Mouse (Mus musculus): ENCODE data around the gene Mau2. TPM values are rescaled to one million over a fixed set of nuclear protein-coding genes. Genes with fewer than 3 reads are reported as not detected.
"Not testable (repeated sequence)": the region's sequence is repeated elsewhere in the genome, so short reads cannot be mapped to it uniquely, and the experiment has no call there.

Mau2 gene
- polyA plus RNA-seq, 1 experiment from 2014 or later, result 34.9 TPM

GRCm38 (mm10) chr8:70072441-70073069 is 30.0 kb upstream of the Mau2 start, which contains the start of gene Tm6sf2:
Tm6sf2 (plus strand) TSS chr8:70072924.
- H3K9ac ChIP-seq, result peak within 1 kb of the TSS; percentile 72
- H3K9me3 ChIP-seq, result no peaks in the 10 kb centered on the region
- no peaks in the 10 kb centered on the region for H3K27me3 ChIP-seq (replicated peaks)
- peaks cover 45% of the 10 kb centered on the region for H3K36me3 ChIP-seq
- H3K4me1 ChIP-seq, result peaks cover 25% of the 10 kb centered on the region
- ATAC-seq (ENCODE audit: extremely low read depth, insufficient number of reproducible peaks, low FRiP score, low TSS enrichment), result no peak
- H3K4me2 ChIP-seq, result peak within 1 kb of the TSS; percentile 78
- 7% methylated on average over 25 of the region's 27 CpGs for WGBS
- peak within 1 kb of the TSS; percentile 1; the same call in 1 of the 2 replicates for H3K27ac ChIP-seq (replicated peaks)
- H3K4me3 ChIP-seq, result peak within 1 kb of the TSS; percentile 46

GRCm38 (mm10) chr8:70071836-70072440 is 29.4 kb upstream of the Mau2 start:
- H3K9me3 ChIP-seq, result no peaks in the 10 kb centered on the region
- peaks cover 25% of the 10 kb centered on the region for H3K4me1 ChIP-seq
- no peaks in the 10 kb centered on the region for H3K27me3 ChIP-seq (replicated peaks)
- H3K27ac ChIP-seq (replicated peaks), result peak overlapping the region; percentile 1; the same call in 1 of the 2 replicates
- H3K9ac ChIP-seq, result 0 out of 2 replicates have a peak overlapping the region, but pooled peaks have one; percentile 72
- WGBS, result 71% methylated on average over 2 of the region's 2 CpGs
- no peak overlapping the region; the same call in 1 of the 2 replicates for H3K4me3 ChIP-seq
- H3K4me2 ChIP-seq, result peak overlapping the region; percentile 78
- peaks cover 51% of the 10 kb centered on the region for H3K36me3 ChIP-seq
- ATAC-seq (ENCODE audit: extremely low read depth, insufficient number of reproducible peaks, low FRiP score, low TSS enrichment), result no peak

GRCm38 (mm10) chr8:70057721-70058120 is 15.2 kb upstream of the Mau2 start:
- WGBS, result 56% methylated on average over 1 of the region's 1 CpGs
- no peak for ATAC-seq (ENCODE audit: extremely low read depth, insufficient number of reproducible peaks, low FRiP score, low TSS enrichment)
- no peak overlapping the region for H3K4me3 ChIP-seq

DNA sequence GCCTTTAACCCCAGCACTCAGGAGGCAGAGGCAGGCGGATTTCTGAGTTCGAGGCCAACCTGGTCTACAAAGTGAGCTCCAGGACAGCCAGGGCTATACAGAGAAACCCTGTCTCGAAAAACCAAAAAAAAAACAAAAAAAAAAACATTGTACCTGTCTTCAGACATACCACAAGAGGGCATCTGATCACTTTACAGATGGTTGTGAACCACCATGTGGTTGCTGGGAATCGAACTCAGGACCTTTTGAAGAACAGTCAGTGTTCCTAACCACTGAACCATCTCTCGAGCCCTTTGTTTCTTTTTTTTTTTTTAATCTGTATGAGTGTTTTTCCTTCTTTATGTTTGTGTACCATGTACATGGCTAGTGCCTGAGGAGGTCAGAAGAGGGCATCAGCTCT is 7.9 kb upstream of the Mau2 start:
- not testable (repeated sequence) for H3K9ac ChIP-seq; H3K9me3 ChIP-seq; H3K4me2 ChIP-seq; ATAC-seq (ENCODE audit: extremely low read depth, insufficient number of reproducible peaks, low FRiP score, low TSS enrichment); H3K27me3 ChIP-seq (replicated peaks); H3K27ac ChIP-seq (replicated peaks); H3K4me1 ChIP-seq; H3K4me3 ChIP-seq
- 89% methylated on average over 5 of the region's 5 CpGs for WGBS
- H3K36me3 ChIP-seq, result peaks cover 70% of the 10 kb centered on the region

More at GRCm38 (mm10) chr8:70057721-70058120, 15.2 kb upstream of the Mau2 start:
- Histone ChIP-seq H3K4me2 (no peak overlapping the region), H3K9me3 (no peaks in the 10 kb centered on the region), H3K27ac (replicated peaks) (no peak overlapping the region), H3K4me1 (no peaks in the 10 kb centered on the region), H3K27me3 (replicated peaks) (no peaks in the 10 kb centered on the region), H3K9ac (no peak overlapping the region), H3K36me3 (peaks cover 95% of the 10 kb centered on the region)

- H3K4me3 ChIP-seq, result no peak overlapping the region
- H3K9me3 ChIP-seq, result no peaks in the 10 kb centered on the region
- H3K27ac ChIP-seq (replicated peaks), result no peak overlapping the region
- H3K36me3 ChIP-seq, result peaks cover 62% of the 10 kb centered on the region
- H3K9ac ChIP-seq, result no peak overlapping the region
- no peaks in the 10 kb centered on the region for H3K27me3 ChIP-seq (replicated peaks)
- no peak for ATAC-seq (ENCODE audit: extremely low read depth, insufficient number of reproducible peaks, low FRiP score, low TSS enrichment)
- H3K4me1 ChIP-seq, result peaks cover 5% of the 10 kb centered on the region; the same call in 1 of the 2 replicates
- H3K4me2 ChIP-seq, result no peak overlapping the region
Observed at GRCm38 (mm10) chr8:70049662-70050061, 7.1 kb upstream of the Mau2 start.

DNA sequence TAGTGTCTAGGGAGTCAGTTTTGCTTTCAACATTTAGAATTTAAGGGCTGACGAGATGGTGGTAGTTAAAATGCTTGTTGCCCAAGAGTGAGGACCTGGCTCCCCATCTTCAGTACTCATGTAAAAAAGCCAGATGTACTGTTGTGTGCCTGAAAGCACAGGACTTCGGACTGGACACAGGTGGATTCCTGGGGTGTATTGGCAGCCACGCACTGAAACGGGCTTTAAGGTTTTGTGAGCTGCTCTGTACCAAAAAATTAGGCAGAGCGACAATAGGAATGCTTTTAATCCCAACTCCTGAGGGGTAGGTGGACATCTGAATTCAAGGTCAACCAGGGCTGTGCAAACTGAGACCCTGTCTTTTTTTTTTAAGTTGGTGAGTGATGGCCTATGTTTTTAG is 1.5 kb upstream of the Mau2 start:
- Histone ChIP-seq H3K36me3 (peaks cover 12% of the 10 kb centered on the region), H3K4me2 (peak overlapping the region; percentile 98), H3K27ac (replicated peaks) (no peak overlapping the region), H3K27me3 (replicated peaks) (no peaks in the 10 kb centered on the region), H3K4me3 (peak overlapping the region; percentile 100), H3K9ac (peak overlapping the region; percentile 98), H3K9me3 (no peaks in the 10 kb centered on the region), H3K4me1 (peaks cover 42% of the 10 kb centered on the region)
- ATAC-seq (ENCODE audit: extremely low read depth, insufficient number of reproducible peaks, low FRiP score, low TSS enrichment), result no peak
- 84% methylated on average over 5 of the region's 5 CpGs for WGBS

DNA sequence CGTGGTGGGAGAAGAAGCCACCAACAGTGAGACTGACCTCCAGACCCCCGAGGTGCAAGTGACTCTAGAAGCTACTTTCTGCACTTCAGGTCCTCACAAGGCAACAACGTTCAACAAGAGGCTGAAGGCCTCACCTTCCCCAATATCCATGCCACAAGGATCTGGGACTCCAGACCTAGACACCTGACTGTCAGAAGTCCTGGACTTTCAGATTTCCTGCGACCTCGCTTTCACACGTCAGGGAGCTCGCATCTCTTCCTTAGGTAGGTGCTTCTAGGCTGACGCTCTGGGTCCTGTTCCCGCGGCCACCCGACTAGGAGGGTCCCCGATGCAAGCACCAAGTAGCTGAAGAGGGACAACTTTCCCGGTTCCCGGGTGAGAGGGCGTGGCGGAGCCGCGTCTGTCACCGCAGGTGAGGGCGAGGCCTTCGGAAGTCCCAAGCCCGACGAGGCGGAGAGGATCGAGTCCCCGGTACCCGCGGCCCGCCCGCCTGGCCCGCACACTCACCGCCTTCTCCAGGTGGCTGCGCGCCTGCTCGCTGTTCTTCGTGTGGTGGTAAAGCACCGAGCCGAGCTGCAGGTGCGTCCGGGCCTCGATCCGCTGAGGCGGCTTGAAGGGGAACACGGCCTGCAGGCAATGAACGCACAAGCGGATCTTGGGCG is 518 bp downstream of the Mau2 start:
- Histone ChIP-seq H3K9me3 (no peaks in the 10 kb centered on the region), H3K4me1 (peaks cover 48% of the 10 kb centered on the region), H3K4me3 (peak overlapping the region; percentile 100), H3K36me3 (0 out of 2 replicates have a peak, but pooled peaks cover 6% of the 10 kb centered on the region), H3K4me2 (peak overlapping the region; percentile 96), H3K9ac (peak overlapping the region; percentile 98), H3K27me3 (replicated peaks) (no peaks in the 10 kb centered on the region), H3K27ac (replicated peaks) (peak overlapping the region; percentile 77)
- peak; percentile 22 for ATAC-seq (ENCODE audit: extremely low read depth, insufficient number of reproducible peaks, low FRiP score, low TSS enrichment)
- 1% methylated on average over 47 of the region's 47 CpGs for WGBS

DNA sequence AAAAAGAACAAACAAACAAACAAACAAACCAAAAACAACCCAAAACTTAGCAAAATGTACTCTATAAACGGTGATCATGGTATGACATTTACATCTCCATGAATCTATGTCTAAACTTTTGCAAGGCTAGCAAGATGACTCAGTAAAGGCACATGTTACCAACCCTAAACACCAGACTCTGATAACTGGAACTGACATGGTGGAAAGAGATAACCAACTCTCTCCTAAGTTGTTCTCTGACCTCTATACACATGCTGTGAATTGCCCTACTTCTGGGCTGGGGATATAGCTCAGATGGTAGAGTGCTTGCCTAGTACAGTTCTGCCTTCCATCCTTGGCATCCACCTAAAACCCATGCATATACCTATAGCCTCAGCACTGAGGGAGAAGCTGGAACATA is 4.5 kb downstream of the Mau2 start:
- Histone ChIP-seq H3K4me3 (no peak overlapping the region), H3K27ac (replicated peaks) (no peak overlapping the region), H3K27me3 (replicated peaks) (no peaks in the 10 kb centered on the region), H3K4me2 (no peak overlapping the region), H3K9ac (no peak overlapping the region), H3K36me3 (peaks cover 18% of the 10 kb centered on the region), H3K4me1 (peaks cover 33% of the 10 kb centered on the region), H3K9me3 (no peaks in the 10 kb centered on the region)
- WGBS, result 78% methylated on average over 1 of the region's 1 CpGs
- ATAC-seq (ENCODE audit: extremely low read depth, insufficient number of reproducible peaks, low FRiP score, low TSS enrichment), result no peak

DNA sequence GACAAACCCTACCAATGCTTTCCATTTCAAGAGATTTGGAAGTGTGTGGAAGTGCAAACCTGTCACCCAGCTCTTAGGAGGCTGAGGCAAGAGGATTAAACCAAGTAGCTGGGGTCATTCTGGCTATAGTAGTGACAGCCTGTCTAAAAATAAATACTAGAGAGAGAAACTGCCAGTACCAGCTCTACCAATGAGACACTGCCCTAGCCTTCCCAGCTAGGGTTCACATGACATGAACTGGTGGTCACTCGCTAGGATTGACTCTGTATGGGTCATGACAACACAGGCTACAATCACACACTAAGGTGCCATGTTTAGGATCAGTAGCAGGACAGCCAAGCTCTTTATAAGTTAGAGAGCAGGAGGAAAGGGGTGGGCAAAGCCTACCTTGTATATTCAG is 12.3 kb downstream of the Mau2 start:
- Histone ChIP-seq H3K9ac (no peak overlapping the region; the same call in 1 of the 2 replicates), H3K4me3 (no peak overlapping the region), H3K27me3 (replicated peaks) (no peaks in the 10 kb centered on the region), H3K27ac (replicated peaks) (peak overlapping the region; percentile 48), H3K4me2 (no peak overlapping the region), H3K9me3 (no peaks in the 10 kb centered on the region), H3K36me3 (peaks cover 81% of the 10 kb centered on the region), H3K4me1 (peaks cover 16% of the 10 kb centered on the region)
- 64% methylated on average over 1 of the region's 1 CpGs for WGBS
- ATAC-seq (ENCODE audit: extremely low read depth, insufficient number of reproducible peaks, low FRiP score, low TSS enrichment), result no peak

- H3K4me2 ChIP-seq, result no peak overlapping the region
Observed at GRCm38 (mm10) chr8:70026151-70026550, 16.4 kb downstream of the Mau2 start.

DNA sequence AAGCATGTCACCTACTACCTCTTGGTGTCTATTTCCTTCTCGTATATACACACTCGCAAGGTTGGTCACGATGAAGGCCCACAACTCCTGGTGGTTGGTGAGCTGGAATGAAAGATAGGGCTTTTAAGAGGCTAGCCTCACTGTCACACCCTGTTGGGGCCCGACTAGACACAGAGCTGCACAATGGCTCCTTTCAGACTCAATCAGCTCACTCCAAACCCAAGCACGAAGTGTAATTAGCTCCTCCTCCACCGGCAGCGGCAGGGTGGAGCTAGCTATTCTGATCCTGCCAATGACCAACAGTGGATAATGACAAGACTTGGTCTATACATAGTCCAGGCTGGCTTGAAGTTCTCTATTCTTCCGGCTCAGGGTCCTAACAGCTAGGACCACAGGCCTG is 18.9 kb downstream of the Mau2 start:
- 77% methylated on average over 8 of the region's 8 CpGs for WGBS
- Histone ChIP-seq H3K4me3 (no peak overlapping the region), H3K4me1 (no peaks in the 10 kb centered on the region), H3K4me2 (no peak overlapping the region), H3K27ac (replicated peaks) (no peak overlapping the region), H3K9ac (no peak overlapping the region), H3K9me3 (no peaks in the 10 kb centered on the region), H3K27me3 (replicated peaks) (no peaks in the 10 kb centered on the region), H3K36me3 (peaks cover 100% of the 10 kb centered on the region)
- no peak for ATAC-seq (ENCODE audit: extremely low read depth, insufficient number of reproducible peaks, low FRiP score, low TSS enrichment)

More at GRCm38 (mm10) chr8:70026151-70026550, 16.4 kb downstream of the Mau2 start:
- Histone ChIP-seq H3K4me3 (no peak overlapping the region), H3K27me3 (replicated peaks) (no peaks in the 10 kb centered on the region), H3K36me3 (peaks cover 100% of the 10 kb centered on the region), H3K9me3 (no peaks in the 10 kb centered on the region), H3K27ac (replicated peaks) (no peak overlapping the region), H3K9ac (no peak overlapping the region), H3K4me1 (peaks cover 14% of the 10 kb centered on the region)
- ATAC-seq (ENCODE audit: extremely low read depth, insufficient number of reproducible peaks, low FRiP score, low TSS enrichment), result no peak
- 93% methylated on average over 2 of the region's 2 CpGs for WGBS
